Mouse (Mus musculus) neural tube, embryonic 13.5 days (tissue): ENCODE results near the gene Dlx4. TPM values are rescaled to one million over a fixed set of nuclear protein-coding genes. Genes with fewer than 3 reads are reported as not detected.

Experiments
- ATAC-seq: fragments of 200-750 bp; cut with Nextera tagmentation; 2 replicates; pipeline ENCODE4 v1.8.0; 2017; ENCODE audit warnings: low read depth, mild to moderate bottlenecking, moderate TSS enrichment, moderate library complexity
- H3K27ac ChIP-seq: fragments of 300-500 bp; sonication (generic); replicated peaks from 2 replicates; pipeline ENCODE4 v1.5.1; 2015; ENCODE audit warnings: moderate library complexity, mild to moderate bottlenecking, inconsistent platforms
- H3K27me3 ChIP-seq: fragments of 300-500 bp; sonication (generic); 2 replicates; pipeline ENCODE4 v1.6.1; 2015; ENCODE audit warnings: mild to moderate bottlenecking, inconsistent platforms
- H3K36me3 ChIP-seq: fragments of 300-500 bp; sonication (generic); 2 replicates; pipeline ENCODE4 v1.6.1; 2015; ENCODE audit warnings: mild to moderate bottlenecking, inconsistent platforms
- H3K4me1 ChIP-seq: fragments of 300-500 bp; sonication (generic); replicated peaks from 2 replicates; pipeline ENCODE4 v1.6.1; 2015; ENCODE audit warnings: inconsistent platforms
- H3K4me2 ChIP-seq: fragments of 300-500 bp; sonication (generic); 2 replicates; pipeline ENCODE4 v1.6.1; 2015; ENCODE audit warnings: inconsistent platforms, mild to moderate bottlenecking, moderate library complexity
- H3K4me3 ChIP-seq: fragments of 300-500 bp; sonication (generic); 2 replicates; pipeline ENCODE4 v1.5.1; 2015; ENCODE audit warnings: mild to moderate bottlenecking, inconsistent platforms
- H3K9ac ChIP-seq: fragments of 300-500 bp; sonication (generic); 2 replicates; pipeline ENCODE4 v1.6.1; 2015; ENCODE audit warnings: moderate library complexity, mild to moderate bottlenecking, inconsistent platforms
- H3K9me3 ChIP-seq: fragments of 300-500 bp; sonication (generic); 2 replicates; pipeline ENCODE4 v1.6.1; 2016; ENCODE audit warnings: inconsistent platforms
- WGBS: fragments of 180-500 bp; shearing (Covaris S2); methylation state at CpG from one replicate; pipeline ENCODE4 v1.1.7; 2015; 5-methylcytosine and 5-hydroxymethylcytosine counted together
- polyA plus RNA-seq: library from polyadenylated mRNA; unstranded; fragments of >200 nt; fragmentation: Nextera tagmentation; extraction: Ambion mirVana; gene quantifications from 2 replicates; pipeline ENCODE4 v1.2.1, GENCODE M21; 2015

Dlx4 gene
- polyA plus RNA-seq, 1 experiment from 2014 or later, result not detected

GRCm38 (mm10) chr11:95097889-95098288, 48.2 kb downstream of the Dlx4 start:
- H3K9me3 ChIP-seq, result no peaks in the 10 kb centered on the region
- peaks cover 5% of the 10 kb centered on the region; the same call in 1 of the 2 replicates for H3K27me3 ChIP-seq
- H3K4me3 ChIP-seq, result no peak overlapping the region
- H3K9ac ChIP-seq, result no peak overlapping the region
- H3K4me2 ChIP-seq, result no peak overlapping the region
- H3K36me3 ChIP-seq, result no peaks in the 10 kb centered on the region
- 62% methylated on average over 6 of the region's 6 CpGs for WGBS
- peaks cover 9% of the 10 kb centered on the region for H3K4me1 ChIP-seq
- H3K27ac ChIP-seq, result no peak overlapping the region
- ATAC-seq, result no peak

GRCm38 (mm10) chr11:95096608-95097373, 49.3 kb downstream of the Dlx4 start:
- H3K9ac ChIP-seq, result no peak overlapping the region
- no peak overlapping the region for H3K4me3 ChIP-seq
- H3K27ac ChIP-seq, result no peak overlapping the region
- H3K27me3 ChIP-seq, result peaks cover 5% of the 10 kb centered on the region; the same call in 1 of the 2 replicates
- no peak overlapping the region for H3K4me2 ChIP-seq
- H3K9me3 ChIP-seq, result no peaks in the 10 kb centered on the region
- no peaks in the 10 kb centered on the region for H3K36me3 ChIP-seq
- 48% methylated on average over 4 of the region's 4 CpGs for WGBS
- no peak for ATAC-seq
- H3K4me1 ChIP-seq, result peaks cover 9% of the 10 kb centered on the region

- Histone ChIP-seq H3K4me1 (peaks cover 9% of the 10 kb centered on the region), H3K4me3 (no peak overlapping the region), H3K9me3 (no peaks in the 10 kb centered on the region), H3K9ac (no peak overlapping the region), H3K36me3 (no peaks in the 10 kb centered on the region), H3K4me2 (no peak overlapping the region), H3K27me3 (peaks cover 5% of the 10 kb centered on the region; the same call in 1 of the 2 replicates), H3K27ac (no peak overlapping the region)
- WGBS, result 82% methylated on average over 10 of the region's 10 CpGs
- no peak for ATAC-seq
These were observed 50.5 kb downstream of the Dlx4 start for GRCm38 (mm10) chr11:95095596-95095995.

- H3K36me3 ChIP-seq, result no peaks in the 10 kb centered on the region
- no peak overlapping the region for H3K9ac ChIP-seq
- ATAC-seq, result no peak
- WGBS, result 77% methylated on average over 5 of the region's 5 CpGs
- H3K4me2 ChIP-seq, result no peak overlapping the region
- H3K27ac ChIP-seq, result no peak overlapping the region
- no peak overlapping the region for H3K4me3 ChIP-seq
- H3K9me3 ChIP-seq, result no peaks in the 10 kb centered on the region
- no peaks in the 10 kb centered on the region for H3K27me3 ChIP-seq
- H3K4me1 ChIP-seq, result peaks cover 9% of the 10 kb centered on the region
These were observed 53.0 kb downstream of the Dlx4 start for GRCm38 (mm10) chr11:95093077-95093476.

Other genes with a start within 250 kb of the Dlx4 start
- 187 and 207 TPM in 2 replicates for gene Col1a1, start 210.0 kb downstream of the Dlx4 start, polyA plus RNA-seq
- not detected in 2 replicates for gene Hils1, start 178.7 kb downstream of the Dlx4 start, polyA plus RNA-seq
- 1.8 TPM in 1 of 2 replicates, not detected in the other for gene Sgca, start 169.9 kb downstream of the Dlx4 start, polyA plus RNA-seq
- gene Ppp1r9b, start 155.2 kb downstream of the Dlx4 start, polyA plus RNA-seq, result 18.0 and 19.3 TPM in 2 replicates
- gene Samd14, start 136.4 kb downstream of the Dlx4 start, polyA plus RNA-seq, result 133 and 151 TPM in 2 replicates
- 26.2 and 27.6 TPM in 2 replicates for gene Pdk2, start 104.9 kb downstream of the Dlx4 start, polyA plus RNA-seq
- gene Itga3, start 69.5 kb downstream of the Dlx4 start, polyA plus RNA-seq, result 12.0 and 12.1 TPM in 2 replicates
- 0.28 and 0.40 TPM in 2 replicates for gene Dlx3, start 26.1 kb downstream of the Dlx4 start, polyA plus RNA-seq
- 0.15 TPM in 1 of 2 replicates, not detected in the other for gene Tac4, start 115.3 kb upstream of the Dlx4 start, polyA plus RNA-seq
- 58.3 and 60.7 TPM in 2 replicates for gene Kat7, start 164.0 kb upstream of the Dlx4 start, polyA plus RNA-seq
- gene Fam117a, start 190.8 kb upstream of the Dlx4 start, polyA plus RNA-seq, result 3.2 and 3.7 TPM in 2 replicates
- gene Slc35b1, start 238.4 kb upstream of the Dlx4 start, polyA plus RNA-seq, result 138 and 139 TPM in 2 replicates